Mouse (Mus musculus): Measurements from ENCODE around the gene Mthfd1l. TPM values are rescaled to one million over a fixed set of nuclear protein-coding genes. Genes with fewer than 3 reads are reported as not detected.
A peak's percentile ranks its signal among the peaks of the same experiment; 100 is the strongest.

Mthfd1l gene
- 26.0 and 31.2 TPM in 2 replicates for polyA plus RNA-seq (2015; fragmentation: Nextera tagmentation; extraction: Ambion mirVana)

DNA sequence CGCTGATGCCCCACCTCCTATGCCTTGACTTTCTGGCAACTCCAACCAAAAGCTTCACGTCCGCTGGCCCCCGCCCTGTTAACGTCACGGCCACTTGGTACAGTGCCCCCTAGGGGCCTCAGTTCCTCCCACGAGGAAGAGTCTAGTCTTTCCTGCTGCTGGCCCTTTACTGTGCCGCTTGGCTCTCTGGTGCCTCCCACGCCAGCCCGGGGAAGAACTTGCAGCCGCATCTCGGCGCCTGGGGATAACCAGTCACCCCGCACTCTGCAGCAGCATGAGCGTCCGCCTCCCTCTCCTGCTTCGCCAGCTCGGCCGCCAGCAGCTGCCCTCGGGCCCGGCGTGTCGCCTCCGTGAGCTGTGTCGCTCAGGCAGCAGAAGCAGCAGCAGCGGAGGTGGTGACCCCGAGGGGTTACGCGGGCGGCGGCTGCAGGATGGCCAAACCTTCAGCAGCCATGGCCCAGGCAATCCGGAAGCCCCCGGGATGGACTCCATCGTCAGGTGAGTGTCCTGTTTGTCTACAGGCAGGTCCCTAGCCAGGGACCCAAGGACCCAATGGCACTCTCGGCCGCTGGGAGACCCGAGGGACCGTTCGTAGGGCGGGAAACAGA, at the start of gene Mthfd1l:
Gene Mthfd1l (plus strand): TSS at position 138 of the 608 bp plus-strand sequence.
- Histone ChIP-seq H3K36me3 (peaks cover 16% of the 10 kb centered on the region), H3K9me3 (replicated peaks) (no peaks in the 10 kb centered on the region), H3K4me3 (replicated peaks) (peak within 1 kb of the TSS; percentile 87), H3K4me2 (peak within 1 kb of the TSS; percentile 98), H3K4me1 (replicated peaks) (peaks cover 58% of the 10 kb centered on the region), H3K27me3 (no peaks in the 10 kb centered on the region), H3K9ac (peak within 1 kb of the TSS; percentile 95), H3K27ac (peak within 1 kb of the TSS; percentile 94)
- 0% methylated on average over 38 of the region's 40 CpGs for WGBS (ENCODE audit: insufficient replicate concordance)
- peak; percentile 78 for ATAC-seq (ENCODE audit: low read depth)
- DNase-seq = peak; percentile 88

DNA sequence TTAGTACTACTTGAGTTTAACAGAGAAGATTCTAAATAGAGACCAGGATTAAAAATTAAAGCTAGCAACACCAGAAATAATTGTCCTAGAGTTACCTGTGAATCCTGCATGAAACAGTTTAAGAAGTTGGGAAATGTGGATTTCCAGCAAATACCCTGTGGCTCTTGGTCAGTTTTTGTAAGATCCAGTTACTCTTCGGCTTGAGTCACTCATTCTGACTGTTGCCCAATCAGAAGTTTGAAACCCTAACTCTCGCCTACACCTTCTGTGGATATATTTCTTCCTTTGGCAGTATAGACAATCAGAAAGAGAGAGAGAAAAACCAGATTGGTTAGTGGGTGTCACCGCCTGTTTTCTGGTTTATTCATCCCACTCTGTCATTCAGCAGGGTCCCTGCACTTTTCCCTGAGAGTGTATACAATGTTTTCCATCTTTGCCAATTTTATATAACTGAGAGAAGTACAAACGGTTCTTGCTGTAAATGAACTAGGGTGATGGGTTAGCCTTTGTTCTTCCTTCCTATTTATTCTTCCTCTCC, 44.8 kb upstream of the Mthfd1l start:
- ATAC-seq (ENCODE audit: low read depth) = no peak
- Histone ChIP-seq H3K27me3 (no peaks in the 10 kb centered on the region), H3K4me2 (no peak overlapping the region), H3K36me3 (no peaks in the 10 kb centered on the region), H3K27ac (no peak overlapping the region), H3K4me3 (replicated peaks) (no peak overlapping the region), H3K9ac (no peak overlapping the region), H3K4me1 (replicated peaks) (no peaks in the 10 kb centered on the region), H3K9me3 (replicated peaks) (no peaks in the 10 kb centered on the region)
- no peak for DNase-seq
- 55% methylated on average over 4 of the region's 4 CpGs for WGBS (ENCODE audit: insufficient replicate concordance)

DNA sequence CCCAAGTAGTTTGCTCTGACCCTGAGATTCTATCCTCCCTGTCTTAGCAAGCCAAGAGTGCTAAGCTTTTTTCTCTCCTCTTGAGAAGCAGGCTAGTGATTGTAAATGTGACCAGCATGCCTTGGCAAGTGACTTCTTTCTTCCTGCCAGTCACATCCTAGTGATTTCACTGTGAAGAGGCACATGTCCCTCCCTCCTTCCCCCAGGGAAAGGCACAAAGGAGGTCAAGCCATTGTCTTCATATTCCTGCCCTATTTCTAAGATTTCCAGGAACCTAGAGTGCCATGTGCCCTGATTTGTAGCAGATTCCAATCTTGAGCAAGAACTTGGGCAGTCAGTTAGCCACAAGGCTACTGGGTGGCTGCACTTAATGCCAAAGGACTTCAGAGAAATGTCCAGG, 41.1 kb upstream of the Mthfd1l start:
- Histone ChIP-seq H3K9ac (no peak overlapping the region), H3K9me3 (replicated peaks) (no peaks in the 10 kb centered on the region), H3K36me3 (no peaks in the 10 kb centered on the region), H3K27ac (no peak overlapping the region), H3K4me2 (no peak overlapping the region), H3K4me3 (replicated peaks) (no peak overlapping the region), H3K27me3 (no peaks in the 10 kb centered on the region), H3K4me1 (replicated peaks) (no peaks in the 10 kb centered on the region)
- DNase-seq = no peak
- no peak for ATAC-seq (ENCODE audit: low read depth)

DNA sequence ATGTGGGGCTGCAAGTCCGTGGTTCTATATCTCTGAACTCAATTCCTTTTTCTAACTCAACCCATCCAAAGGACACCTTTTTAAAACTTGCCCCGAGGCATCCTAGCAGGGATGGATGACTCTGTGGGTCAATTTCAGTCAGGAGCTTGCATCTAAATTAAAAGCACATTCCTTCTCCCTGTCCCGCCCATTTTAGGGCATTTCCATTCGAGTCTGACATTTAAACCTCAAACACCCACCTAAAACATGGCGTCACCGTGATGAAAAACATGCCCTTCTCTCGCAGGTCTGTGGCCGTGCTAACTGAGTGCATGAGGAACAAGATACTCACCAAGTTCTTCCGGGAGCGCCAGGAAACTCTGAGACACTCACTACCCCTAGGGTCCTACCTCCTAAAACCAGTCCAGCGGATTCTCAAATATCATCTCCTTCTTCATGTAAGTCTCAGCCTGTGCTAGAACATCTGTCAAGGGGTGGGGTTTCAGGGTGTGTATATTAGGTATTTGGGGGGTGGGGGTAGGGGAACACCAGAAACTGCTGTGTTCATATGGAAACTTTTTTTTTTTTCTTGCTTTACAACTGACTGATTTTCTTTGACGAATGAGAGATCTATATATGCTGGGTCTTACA, 39.5 kb upstream of the Mthfd1l start:
- no peaks in the 10 kb centered on the region for H3K36me3 ChIP-seq
- 56% methylated on average over 12 of the region's 12 CpGs for WGBS (ENCODE audit: insufficient replicate concordance)
- no peak overlapping the region for H3K4me2 ChIP-seq
- H3K9me3 ChIP-seq (replicated peaks) = no peaks in the 10 kb centered on the region
- DNase-seq (no peak), ATAC-seq (ENCODE audit: low read depth) (no peak)
- H3K9ac ChIP-seq = no peak overlapping the region
- H3K27ac ChIP-seq = no peak overlapping the region
- no peak overlapping the region for H3K4me3 ChIP-seq (replicated peaks)
- H3K27me3 ChIP-seq = no peaks in the 10 kb centered on the region
- H3K4me1 ChIP-seq (replicated peaks) = no peaks in the 10 kb centered on the region

DNA sequence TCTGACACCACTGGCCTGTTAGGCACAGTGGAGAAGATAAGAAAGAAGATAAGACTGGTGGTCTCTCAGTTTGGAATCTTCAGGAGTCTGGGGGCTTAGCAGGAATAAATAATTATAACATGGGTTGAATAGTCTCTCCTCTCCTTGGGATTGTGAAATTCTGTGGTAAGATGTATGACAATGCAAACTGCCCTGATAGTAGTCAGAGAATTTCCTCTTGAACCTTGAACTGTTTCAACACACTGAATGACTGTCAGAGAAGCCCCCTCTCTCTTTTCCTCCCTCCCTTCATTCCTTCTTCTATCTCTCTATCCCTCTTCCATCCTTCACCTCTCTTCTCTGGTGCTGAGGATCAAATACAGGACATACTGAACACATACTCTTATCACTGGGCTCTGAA, 36.1 kb upstream of the Mthfd1l start:
- Histone ChIP-seq H3K4me1 (replicated peaks) (no peaks in the 10 kb centered on the region), H3K27ac (no peak overlapping the region), H3K36me3 (no peaks in the 10 kb centered on the region), H3K4me3 (replicated peaks) (no peak overlapping the region), H3K27me3 (no peaks in the 10 kb centered on the region), H3K9me3 (replicated peaks) (no peaks in the 10 kb centered on the region), H3K9ac (no peak overlapping the region), H3K4me2 (no peak overlapping the region)
- ATAC-seq (ENCODE audit: low read depth) = no peak
- DNase-seq = no peak

DNA sequence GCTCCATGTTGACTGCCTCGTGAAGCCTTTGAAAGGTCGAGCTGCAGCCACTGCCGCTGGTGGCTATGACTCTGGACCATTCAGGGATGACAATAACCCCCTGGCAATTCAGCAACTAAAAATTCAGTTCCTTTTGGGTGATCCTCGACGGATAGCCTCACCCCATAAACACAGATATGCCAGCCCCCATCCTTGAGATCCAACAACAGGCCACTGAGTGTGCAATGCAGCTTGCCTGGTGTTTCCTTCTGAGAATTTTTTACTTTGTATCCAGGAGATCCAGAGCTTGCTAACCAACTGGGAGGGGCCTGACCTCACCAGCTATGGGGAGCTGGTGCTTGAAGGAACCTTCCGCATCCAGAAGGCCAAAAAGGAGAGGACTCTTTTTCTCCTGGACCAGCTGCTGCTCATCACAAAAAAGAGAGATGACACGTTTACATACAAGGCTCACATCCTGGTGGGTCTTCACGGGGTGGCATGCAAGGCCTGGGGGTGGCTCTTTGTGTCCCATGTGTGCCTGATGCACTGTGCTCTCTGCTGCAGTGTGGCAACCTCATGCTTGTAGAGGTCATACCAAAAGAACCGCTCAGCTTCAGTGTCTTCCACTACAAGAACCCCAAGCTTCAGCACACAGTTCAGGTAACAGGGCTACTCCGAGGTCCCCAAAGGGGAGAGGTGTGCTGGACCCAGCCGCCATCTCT, 32.9 kb upstream of the Mthfd1l start:
- Histone ChIP-seq H3K27me3 (no peaks in the 10 kb centered on the region), H3K27ac (no peak overlapping the region), H3K36me3 (no peaks in the 10 kb centered on the region), H3K4me2 (no peak overlapping the region), H3K4me3 (replicated peaks) (no peak overlapping the region), H3K9me3 (replicated peaks) (no peaks in the 10 kb centered on the region), H3K9ac (no peak overlapping the region), H3K4me1 (replicated peaks) (no peaks in the 10 kb centered on the region)
- ATAC-seq (ENCODE audit: low read depth) = no peak
- no peak for DNase-seq
- WGBS (ENCODE audit: insufficient replicate concordance) = 69% methylated on average over 11 of the region's 11 CpGs

DNA sequence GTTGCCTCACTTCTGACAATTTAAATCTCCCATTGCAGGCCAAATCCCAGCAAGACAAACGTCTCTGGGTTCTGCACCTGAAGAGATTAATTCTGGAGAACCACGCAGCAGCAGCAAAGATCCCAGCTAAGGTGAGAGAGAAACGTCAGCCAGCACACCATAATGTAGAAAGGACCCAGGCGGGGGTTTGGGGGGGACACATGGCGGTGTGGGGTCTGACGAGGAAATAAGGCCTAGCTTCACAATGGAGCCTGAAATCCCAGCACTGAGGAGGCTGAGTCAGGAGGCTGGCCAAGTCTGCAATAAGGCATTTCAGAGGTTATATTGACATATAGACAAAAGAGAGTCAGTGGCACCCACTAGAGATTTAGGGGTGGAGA, 32.3 kb upstream of the Mthfd1l start:
- DNase-seq (no peak), ATAC-seq (ENCODE audit: low read depth) (no peak)
- Histone ChIP-seq H3K27ac (no peak overlapping the region), H3K36me3 (no peaks in the 10 kb centered on the region), H3K4me1 (replicated peaks) (no peaks in the 10 kb centered on the region), H3K27me3 (no peaks in the 10 kb centered on the region), H3K9ac (no peak overlapping the region), H3K9me3 (replicated peaks) (no peaks in the 10 kb centered on the region), H3K4me2 (no peak overlapping the region), H3K4me3 (replicated peaks) (no peak overlapping the region)
- 69% methylated on average over 6 of the region's 6 CpGs for WGBS (ENCODE audit: insufficient replicate concordance)

DNA sequence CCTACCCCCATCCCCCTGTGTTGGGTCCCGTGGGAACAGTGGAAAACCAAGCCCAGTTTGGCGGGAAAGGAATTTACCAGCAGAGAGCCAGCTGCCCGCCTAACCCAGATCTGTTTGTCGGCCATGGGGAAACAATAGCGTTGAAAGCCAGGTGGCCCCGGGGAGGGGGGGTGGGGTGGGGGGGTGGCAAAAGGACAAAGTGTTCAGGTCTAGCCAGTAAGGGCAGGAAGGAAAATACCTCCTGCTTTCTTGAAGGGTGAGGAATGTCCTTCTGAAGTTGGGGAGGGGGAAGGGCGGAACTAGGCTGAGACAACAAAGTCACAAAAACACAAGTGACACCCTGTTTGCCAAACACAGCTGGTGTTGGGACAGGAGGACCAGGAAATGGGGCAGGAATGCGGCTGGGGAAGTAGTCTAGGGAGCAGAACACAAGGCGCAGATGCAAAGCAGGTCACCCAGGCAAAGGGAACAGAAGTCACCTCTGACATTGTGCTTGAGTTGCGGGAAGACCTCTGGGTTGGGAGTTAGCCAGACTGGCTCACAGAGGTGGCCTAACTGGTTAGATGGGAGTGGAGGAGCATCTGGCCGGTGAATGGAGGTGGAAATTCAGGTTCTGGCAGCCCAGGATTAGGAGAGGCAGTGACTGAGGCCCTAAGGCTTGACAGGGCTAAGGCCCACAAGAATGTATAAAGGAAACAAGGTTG, 31.7 kb upstream of the Mthfd1l start:
- no peak overlapping the region for H3K4me2 ChIP-seq
- no peaks in the 10 kb centered on the region for H3K36me3 ChIP-seq
- DNase-seq = no peak
- no peaks in the 10 kb centered on the region for H3K4me1 ChIP-seq (replicated peaks)
- H3K27me3 ChIP-seq = no peaks in the 10 kb centered on the region
- WGBS (ENCODE audit: insufficient replicate concordance) = 44% methylated on average over 11 of the region's 11 CpGs
- no peak overlapping the region for H3K4me3 ChIP-seq (replicated peaks)
- no peaks in the 10 kb centered on the region for H3K9me3 ChIP-seq (replicated peaks)
- no peak overlapping the region for H3K27ac ChIP-seq
- no peak overlapping the region for H3K9ac ChIP-seq
- no peak for ATAC-seq (ENCODE audit: low read depth)

DNA sequence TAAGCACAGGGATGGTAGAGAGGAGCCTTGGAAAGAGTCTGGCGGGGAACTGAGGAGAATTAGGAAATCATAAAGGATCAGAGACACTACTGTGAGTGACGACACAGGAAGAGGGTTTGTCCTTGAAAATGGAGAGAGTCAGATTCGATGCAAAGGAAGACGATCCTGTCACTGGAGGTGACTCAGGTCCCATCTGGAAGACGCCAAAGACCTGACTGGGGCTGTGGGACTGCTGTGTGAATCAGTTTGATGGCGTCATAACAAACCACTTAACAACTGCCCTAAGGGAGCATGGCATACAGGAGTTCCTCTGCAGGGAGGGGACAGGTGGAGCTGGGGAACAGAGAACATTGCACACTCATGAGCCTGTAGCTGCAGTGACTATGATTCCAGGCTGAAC, 30.6 kb upstream of the Mthfd1l start:
- Histone ChIP-seq H3K36me3 (no peaks in the 10 kb centered on the region), H3K9ac (no peak overlapping the region)
- no peak for DNase-seq

DNA sequence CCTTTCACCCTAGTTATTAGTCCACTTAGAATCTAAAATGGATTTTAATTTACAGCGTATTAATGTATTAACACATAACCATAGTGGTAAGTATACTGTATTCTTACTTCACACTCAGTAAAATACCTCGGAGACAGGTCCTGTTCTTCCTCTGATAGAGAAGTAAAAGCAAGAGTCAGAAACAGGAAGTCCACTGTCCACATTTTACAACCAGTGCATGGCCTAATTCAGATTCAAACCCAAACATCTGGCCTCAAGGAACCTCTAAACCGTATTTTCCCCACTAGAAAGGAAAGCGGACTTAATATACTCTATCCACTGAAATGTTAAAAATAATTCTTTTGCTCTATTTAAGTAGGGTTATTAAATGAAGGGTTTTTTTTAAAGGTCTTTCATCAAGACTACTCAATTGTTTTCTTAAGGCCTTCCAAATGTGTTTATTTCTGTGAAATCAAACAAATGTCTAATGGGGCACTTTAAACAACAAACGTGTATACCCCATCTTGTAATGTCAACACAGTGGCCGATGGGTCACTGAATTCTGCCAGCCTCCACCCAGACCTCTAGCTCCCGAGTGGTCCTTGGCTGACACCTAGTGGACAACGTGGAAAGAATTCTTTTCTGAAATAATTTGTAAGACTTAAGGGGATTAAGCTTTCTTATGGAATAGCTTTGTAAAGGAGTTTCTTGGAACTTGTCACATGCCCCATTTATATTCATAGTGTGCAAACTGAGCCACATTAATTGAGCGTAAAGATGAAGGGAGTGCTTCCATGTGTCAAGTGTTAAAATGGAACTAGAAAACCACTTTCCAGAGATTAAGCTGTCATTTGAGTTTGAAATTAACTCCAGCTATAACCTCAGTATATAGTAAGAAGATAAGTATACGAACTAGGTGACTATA, 29.2 kb upstream of the Mthfd1l start:
- no peaks in the 10 kb centered on the region for H3K4me1 ChIP-seq (replicated peaks)
- H3K27me3 ChIP-seq = no peaks in the 10 kb centered on the region
- H3K36me3 ChIP-seq = no peaks in the 10 kb centered on the region
- no peak overlapping the region for H3K27ac ChIP-seq
- H3K4me3 ChIP-seq (replicated peaks) = no peak overlapping the region
- 25% methylated on average over 10 of the region's 10 CpGs for WGBS (ENCODE audit: insufficient replicate concordance)
- no peak overlapping the region for H3K4me2 ChIP-seq
- ATAC-seq (ENCODE audit: low read depth) (no peak), DNase-seq (peak; percentile 14)
- no peaks in the 10 kb centered on the region for H3K9me3 ChIP-seq (replicated peaks)
- no peak overlapping the region for H3K9ac ChIP-seq

More for the DNA sequence above, 30.6 kb upstream of the Mthfd1l start:
- 45% methylated on average over 6 of the region's 6 CpGs for WGBS (ENCODE audit: insufficient replicate concordance)
- no peak overlapping the region for H3K4me2 ChIP-seq
- no peaks in the 10 kb centered on the region for H3K9me3 ChIP-seq (replicated peaks)
- no peaks in the 10 kb centered on the region for H3K27me3 ChIP-seq
- no peak for ATAC-seq (ENCODE audit: low read depth)
- H3K4me3 ChIP-seq (replicated peaks) = no peak overlapping the region
- no peaks in the 10 kb centered on the region for H3K4me1 ChIP-seq (replicated peaks)
- no peak overlapping the region for H3K27ac ChIP-seq

DNA sequence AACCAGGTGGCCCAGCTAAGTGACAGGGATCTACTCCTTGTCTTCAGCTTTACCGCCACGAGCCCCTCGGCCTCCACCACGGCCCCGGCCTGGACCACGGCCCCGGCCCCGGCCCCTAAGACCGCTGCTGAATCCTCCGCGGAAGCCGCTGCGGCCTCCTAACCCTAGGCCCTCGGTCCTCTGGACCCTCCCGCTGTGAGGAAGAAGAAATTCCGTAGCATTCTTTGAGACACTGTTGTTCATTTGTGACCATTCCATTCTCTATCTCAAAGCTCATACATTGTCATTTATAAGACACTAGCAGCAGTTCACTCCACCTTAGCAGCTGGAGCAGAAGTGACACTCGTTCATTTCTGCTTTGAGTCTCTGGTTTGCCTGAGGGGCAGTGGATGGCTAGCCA, 26.0 kb upstream of the Mthfd1l start:
- WGBS (ENCODE audit: insufficient replicate concordance) = 78% methylated on average over 17 of the region's 17 CpGs
- Histone ChIP-seq H3K4me1 (replicated peaks) (no peaks in the 10 kb centered on the region), H3K27me3 (no peaks in the 10 kb centered on the region), H3K9me3 (replicated peaks) (no peaks in the 10 kb centered on the region), H3K36me3 (no peaks in the 10 kb centered on the region), H3K4me2 (no peak overlapping the region), H3K9ac (no peak overlapping the region), H3K4me3 (replicated peaks) (no peak overlapping the region), H3K27ac (no peak overlapping the region)
- no peak for ATAC-seq (ENCODE audit: low read depth)
- DNase-seq = no peak
